Mouse (Mus musculus) heart, postnatal 0 days (tissue): ENCODE measurements around the gene H2-T23.

Source experiments
- CTCF ChIP-seq: IDR thresholded peaks from 2 replicates; pipeline ENCODE4 v1.5.1; 2016; ENCODE audit warnings: antibody characterized with exemption, control low read depth, low read depth
- EP300 ChIP-seq: IDR thresholded peaks from 2 replicates; pipeline ENCODE4 v1.6.1; 2016; ENCODE audit warnings: antibody characterized with exemption, low read depth

- TF ChIP-seq EP300 = no peak
- TF ChIP-seq CTCF = no peak
These were observed 38.3 kb downstream of the H2-T23 start for GRCm38 (mm10) chr17:35994175-35994878.
